Mouse (Mus musculus) forebrain, embryonic 14.5 days (tissue): ENCODE data around the gene Sec23a. TPM values are rescaled to one million over a fixed set of nuclear protein-coding genes. Genes with fewer than 3 reads are reported as not detected.
A peak's percentile ranks its signal among the peaks of the same experiment; 100 is the strongest.

Experiments used
- ATAC-seq: fragments of 200-750 bp; cut with Nextera tagmentation; 2 replicates; pipeline ENCODE4 v1.8.0; 2017; ENCODE audit warnings: mild to moderate bottlenecking, moderate library complexity
- DNase-seq: peaks from one replicate; pipeline ENCODE4 v3.0.0-alpha.2; 2015; ENCODE audit warnings: low spot score
- H3K27ac ChIP-seq: fragments of 300-500 bp; sonication (generic); 2 replicates; pipeline ENCODE4 v1.5.1; 2014; ENCODE audit warnings: low read depth, mild to moderate bottlenecking, control low read depth, low read length, moderate library complexity
- H3K27me3 ChIP-seq: fragments of 300-500 bp; sonication (generic); replicated peaks from 2 replicates; pipeline ENCODE4 v1.6.1; 2014; ENCODE audit warnings: low read length, control low read depth, mixed read lengths; ENCODE audit not compliant: control insufficient read depth, insufficient read depth
- H3K36me3 ChIP-seq: fragments of 300-500 bp; sonication (generic); 2 replicates; pipeline ENCODE4 v1.6.1; 2014; ENCODE audit warnings: low read length, control low read depth; ENCODE audit not compliant: control insufficient read depth, insufficient read depth
- H3K4me1 ChIP-seq: fragments of 300-500 bp; sonication (generic); 2 replicates; pipeline ENCODE4 v1.6.1; 2014; ENCODE audit warnings: antibody characterized with exemption, low read length, control low read depth; ENCODE audit not compliant: control insufficient read depth, insufficient read depth
- H3K4me2 ChIP-seq: fragments of 300-500 bp; sonication (generic); 2 replicates; pipeline ENCODE4 v1.6.1; 2014; ENCODE audit warnings: mild to moderate bottlenecking, control low read depth, low read length
- H3K4me3 ChIP-seq: fragments of 300-500 bp; sonication (generic); 2 replicates; pipeline ENCODE4 v1.5.1; 2014; ENCODE audit warnings: low read depth, low read length, control low read depth
- H3K9ac ChIP-seq: fragments of 300-500 bp; sonication (generic); 2 replicates; pipeline ENCODE4 v1.6.1; 2014; ENCODE audit warnings: mild to moderate bottlenecking, low read length, control low read depth, moderate library complexity
- H3K9me3 ChIP-seq: fragments of 300-500 bp; sonication (generic); replicated peaks from 2 replicates; pipeline ENCODE4 v1.6.1; 2016; ENCODE audit warnings: low read length, control low read depth, mixed read lengths; ENCODE audit not compliant: control insufficient read depth
- WGBS: fragments of 180-500 bp; shearing (Covaris S2); extraction: QIAGEN DNeasy Blood & Tissue Kit; methylation state at CpG from one replicate; pipeline ENCODE4 v1.1.7; 2014; 5-methylcytosine and 5-hydroxymethylcytosine counted together
- polyA plus RNA-seq: library from polyadenylated mRNA; unstranded; fragments of >200 nt; fragmentation: Nextera tagmentation; extraction: Ambion mirVana; gene quantifications from 2 replicates; pipeline ENCODE4 v1.2.1, GENCODE M21; 2014

Gene Sec23a
- polyA plus RNA-seq, 1 experiment from 2014 or later, result 109 TPM

DNA sequence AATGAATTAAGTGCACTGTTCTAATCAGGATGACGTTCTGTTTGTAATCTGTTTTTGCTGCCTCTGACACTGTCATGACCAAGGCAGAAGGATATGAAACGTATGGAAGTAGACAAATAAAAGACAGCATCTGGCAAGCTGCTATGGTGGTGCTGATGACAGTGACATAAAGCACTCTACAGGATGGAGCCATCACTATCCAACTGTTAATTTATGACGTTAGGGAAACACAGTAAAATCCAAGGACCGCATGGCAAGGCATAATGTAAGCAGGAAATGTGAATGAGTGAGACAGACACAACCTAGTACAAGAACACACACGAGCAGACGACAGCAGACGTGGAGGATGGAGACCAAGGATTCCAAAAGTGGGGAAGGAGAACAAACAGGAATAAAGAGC, 55.2 kb downstream of the Sec23a start:
- Histone ChIP-seq H3K4me1 (no peaks in the 10 kb centered on the region), H3K4me3 (no peak overlapping the region), H3K4me2 (no peak overlapping the region), H3K36me3 (peaks cover 10% of the 10 kb centered on the region; the same call in 1 of the 2 replicates), H3K27ac (no peak overlapping the region), H3K9ac (no peak overlapping the region), H3K27me3 (no peaks in the 10 kb centered on the region), H3K9me3 (no peaks in the 10 kb centered on the region)
- ATAC-seq, result no peak
- DNase-seq, result no peak
- WGBS, result 87% methylated on average over 7 of the region's 7 CpGs

DNA sequence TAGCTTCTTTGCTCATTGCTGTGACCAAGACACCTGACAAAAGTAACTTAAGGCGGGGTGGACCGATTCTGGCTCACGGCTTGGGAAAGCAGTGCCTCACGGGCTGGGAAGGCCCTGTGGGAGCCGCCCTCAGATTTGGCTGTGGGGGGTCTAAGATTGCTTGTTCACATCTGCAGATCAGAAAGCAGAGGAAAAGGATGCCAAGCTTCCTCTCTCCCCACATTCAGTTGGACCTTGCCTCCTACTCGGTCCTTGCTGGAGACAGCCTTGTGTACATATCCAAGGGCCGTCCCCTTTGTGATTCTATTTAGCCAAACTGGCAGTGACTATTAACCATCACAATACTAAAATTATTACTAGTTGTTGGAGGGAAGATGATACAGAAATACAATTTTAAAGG, 55.7 kb downstream of the Sec23a start:
- no peaks in the 10 kb centered on the region for H3K27me3 ChIP-seq
- H3K27ac ChIP-seq, result no peak overlapping the region
- no peak overlapping the region for H3K9ac ChIP-seq
- H3K4me3 ChIP-seq, result no peak overlapping the region
- peaks cover 10% of the 10 kb centered on the region; the same call in 1 of the 2 replicates for H3K36me3 ChIP-seq
- no peaks in the 10 kb centered on the region for H3K9me3 ChIP-seq
- WGBS, result 82% methylated on average over 7 of the region's 7 CpGs
- ATAC-seq (no peak), DNase-seq (no peak)
- H3K4me2 ChIP-seq, result no peak overlapping the region
- no peaks in the 10 kb centered on the region for H3K4me1 ChIP-seq

DNA sequence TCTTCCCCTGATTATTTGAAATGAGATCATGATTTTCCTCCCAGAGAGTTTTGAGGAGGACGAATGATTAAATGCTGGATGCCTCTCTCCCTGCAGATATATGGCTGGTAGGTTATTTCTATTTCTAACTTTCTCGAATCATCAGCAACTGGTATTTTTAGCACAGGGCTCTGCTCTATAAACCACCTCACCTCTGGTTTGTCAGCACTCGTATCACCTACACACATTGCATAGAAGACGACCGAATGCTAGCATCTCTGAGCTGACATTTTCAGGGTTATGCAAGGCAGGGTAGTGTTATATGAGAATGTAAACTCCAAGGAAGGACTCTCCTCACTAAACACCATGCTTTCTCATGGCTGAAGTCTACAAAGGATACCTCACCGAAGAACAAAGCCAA, 63.9 kb downstream of the Sec23a start:
- Histone ChIP-seq H3K36me3 (no peaks in the 10 kb centered on the region), H3K4me1 (no peaks in the 10 kb centered on the region), H3K4me2 (no peak overlapping the region), H3K27ac (no peak overlapping the region), H3K9ac (no peak overlapping the region), H3K4me3 (no peak overlapping the region), H3K27me3 (no peaks in the 10 kb centered on the region), H3K9me3 (no peaks in the 10 kb centered on the region)
- WGBS, result 93% methylated on average over 6 of the region's 6 CpGs
- no peak for DNase-seq
- ATAC-seq, result no peak

DNA sequence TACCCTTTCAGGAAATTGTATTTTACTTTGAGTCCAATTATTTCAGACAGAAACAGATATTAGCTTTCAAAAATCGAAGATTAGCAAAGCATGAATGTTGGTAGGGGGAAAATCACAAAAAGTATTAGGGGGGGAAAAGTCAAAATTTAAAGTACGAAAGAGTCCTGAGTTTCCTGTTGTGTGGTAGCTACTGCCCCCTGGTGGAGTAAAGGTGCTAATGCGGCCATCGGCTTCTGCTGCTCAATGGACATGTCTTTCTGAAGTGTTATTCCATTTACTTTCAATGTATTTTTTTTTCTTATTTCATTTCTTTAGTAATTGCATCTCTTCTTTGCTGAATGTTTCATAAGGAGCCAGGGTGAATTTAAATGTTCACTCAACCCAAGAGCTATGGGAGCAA, 64.6 kb downstream of the Sec23a start:
- ATAC-seq, result no peak
- H3K9me3 ChIP-seq, result no peaks in the 10 kb centered on the region
- peak; percentile 67 for DNase-seq
- no peaks in the 10 kb centered on the region for H3K4me1 ChIP-seq
- no peak overlapping the region for H3K4me2 ChIP-seq
- H3K4me3 ChIP-seq, result no peak overlapping the region
- no peak overlapping the region for H3K9ac ChIP-seq
- 27% methylated on average over 4 of the region's 4 CpGs for WGBS
- no peaks in the 10 kb centered on the region for H3K27me3 ChIP-seq
- H3K27ac ChIP-seq, result no peak overlapping the region
- no peaks in the 10 kb centered on the region for H3K36me3 ChIP-seq

DNA sequence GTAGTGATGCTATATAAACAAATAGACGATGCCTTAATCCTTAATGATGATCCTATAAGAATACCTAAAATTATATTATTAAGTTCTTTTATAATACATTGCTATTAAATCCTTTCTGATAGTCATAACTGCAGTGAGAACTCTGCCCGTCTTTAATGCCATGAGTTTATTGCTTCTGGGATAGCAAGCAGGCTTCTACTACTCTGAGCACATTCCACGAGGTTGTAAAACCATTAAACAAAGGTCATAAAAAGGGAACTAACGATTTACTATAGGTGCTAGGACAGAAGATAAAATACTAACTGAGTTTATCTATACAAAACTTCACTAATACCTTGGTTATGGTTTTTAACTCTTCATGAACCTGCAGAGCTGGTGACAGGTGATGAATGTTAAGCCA, 69.3 kb downstream of the Sec23a start:
- Histone ChIP-seq H3K4me2 (no peak overlapping the region), H3K4me3 (no peak overlapping the region), H3K27ac (no peak overlapping the region), H3K9me3 (no peaks in the 10 kb centered on the region), H3K4me1 (no peaks in the 10 kb centered on the region), H3K9ac (no peak overlapping the region), H3K36me3 (no peaks in the 10 kb centered on the region), H3K27me3 (no peaks in the 10 kb centered on the region)
- 89% methylated on average over 4 of the region's 4 CpGs for WGBS
- DNase-seq (no peak), ATAC-seq (no peak)

DNA sequence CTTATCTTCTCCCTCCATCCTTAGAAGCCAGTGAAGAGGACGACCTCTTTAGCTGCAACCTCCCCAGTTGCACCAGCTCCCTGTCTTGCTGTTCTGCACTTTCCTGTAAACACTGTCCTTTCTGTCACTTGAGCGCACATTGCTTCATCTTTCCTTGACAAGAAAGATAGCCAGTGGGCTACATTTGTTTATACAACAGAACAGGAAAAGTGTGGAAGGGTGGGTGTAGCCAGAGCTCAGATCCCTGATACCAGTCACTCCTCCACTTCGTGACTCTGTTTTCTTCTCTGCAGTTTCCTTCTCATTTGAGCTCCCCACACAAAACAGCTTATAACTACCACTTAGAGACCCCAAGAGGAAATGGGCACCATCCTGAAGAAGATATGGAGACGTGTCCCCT, 77.2 kb downstream of the Sec23a start:
- DNase-seq, result no peak
- no peak overlapping the region for H3K4me2 ChIP-seq
- no peak overlapping the region for H3K9ac ChIP-seq
- H3K36me3 ChIP-seq, result no peaks in the 10 kb centered on the region
- no peaks in the 10 kb centered on the region for H3K4me1 ChIP-seq
- 79% methylated on average over 4 of the region's 4 CpGs for WGBS
- H3K9me3 ChIP-seq, result no peaks in the 10 kb centered on the region
- no peaks in the 10 kb centered on the region for H3K27me3 ChIP-seq
- no peak overlapping the region for H3K4me3 ChIP-seq
- ATAC-seq, result no peak
- H3K27ac ChIP-seq, result no peak overlapping the region

DNA sequence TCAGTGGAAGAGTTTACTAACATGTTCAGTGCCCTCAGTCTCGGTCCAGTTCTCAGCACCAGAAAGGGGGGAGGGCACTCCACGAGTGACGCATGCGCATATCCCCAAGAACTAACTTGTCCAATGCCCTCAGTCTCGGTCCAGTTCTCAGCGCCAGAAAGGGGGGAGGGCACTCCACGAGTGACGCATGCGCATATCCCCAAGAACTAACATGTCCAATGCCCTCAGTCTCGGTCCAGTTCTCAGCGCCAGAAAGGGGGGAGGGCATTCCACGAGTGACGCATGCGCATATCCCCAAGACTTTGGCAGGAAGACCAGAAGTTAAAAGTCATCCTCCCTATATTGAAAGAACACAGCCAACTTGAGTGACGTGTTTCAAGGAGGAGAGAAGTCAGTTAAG, 86.8 kb downstream of the Sec23a start:
- no peak for ATAC-seq
- Histone ChIP-seq H3K27me3 (no peaks in the 10 kb centered on the region), H3K36me3 (no peaks in the 10 kb centered on the region), H3K27ac (no peak overlapping the region), H3K9ac (no peak overlapping the region), H3K4me3 (no peak overlapping the region), H3K4me2 (no peak overlapping the region), H3K9me3 (no peaks in the 10 kb centered on the region), H3K4me1 (no peaks in the 10 kb centered on the region)
- DNase-seq, result no peak
- WGBS, result 95% methylated on average over 15 of the region's 15 CpGs

DNA sequence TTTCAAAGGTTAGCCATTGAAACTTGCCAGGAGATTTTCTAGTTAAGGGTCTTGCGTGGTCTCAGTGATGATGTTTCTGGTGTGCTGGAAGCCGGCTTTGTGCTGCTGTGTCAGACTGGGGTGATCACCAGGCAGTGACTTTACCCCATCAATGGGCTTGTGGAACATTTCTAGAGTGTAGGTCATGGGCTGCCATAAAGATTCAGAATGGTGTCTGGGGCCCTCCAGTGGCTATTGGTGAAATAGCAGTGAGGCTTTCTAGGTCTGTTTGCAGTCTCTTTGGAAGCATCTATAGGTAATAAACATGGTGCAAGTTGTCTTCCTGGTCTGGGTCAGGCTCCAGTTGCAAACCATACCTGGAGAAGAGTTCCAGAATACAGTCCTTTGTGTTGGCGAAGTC, 87.8 kb downstream of the Sec23a start:
- Histone ChIP-seq H3K27ac (no peak overlapping the region), H3K4me3 (no peak overlapping the region), H3K4me2 (no peak overlapping the region), H3K9me3 (no peaks in the 10 kb centered on the region), H3K4me1 (no peaks in the 10 kb centered on the region), H3K9ac (no peak overlapping the region), H3K27me3 (no peaks in the 10 kb centered on the region), H3K36me3 (no peaks in the 10 kb centered on the region)
- DNase-seq (peak; percentile 68), ATAC-seq (peak; percentile 44; the same call in 1 of the 2 replicates)
- WGBS, result 66% methylated on average over 3 of the region's 3 CpGs

DNA sequence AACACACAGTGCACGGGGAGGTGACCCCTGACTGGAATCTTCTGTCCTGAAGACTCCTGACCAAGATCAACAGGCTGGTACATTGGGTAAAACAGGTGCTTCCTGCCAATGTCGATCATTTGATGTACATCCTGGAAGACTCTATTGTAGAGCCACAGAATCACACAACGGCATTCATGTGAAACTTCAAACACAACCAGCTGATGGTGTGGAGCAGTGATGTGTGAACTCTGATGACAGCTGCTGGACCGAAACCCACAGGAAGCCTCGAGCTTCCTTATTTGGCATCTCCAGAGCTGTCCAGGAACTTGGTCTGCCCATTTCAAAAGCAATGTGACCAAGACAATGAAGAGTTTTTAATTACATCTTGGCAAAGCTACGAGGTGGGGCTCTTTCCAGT, 91.0 kb downstream of the Sec23a start:
- Histone ChIP-seq H3K27me3 (no peaks in the 10 kb centered on the region), H3K36me3 (no peaks in the 10 kb centered on the region), H3K4me1 (no peaks in the 10 kb centered on the region), H3K9ac (no peak overlapping the region), H3K4me3 (no peak overlapping the region), H3K27ac (no peak overlapping the region), H3K4me2 (no peak overlapping the region), H3K9me3 (no peaks in the 10 kb centered on the region)
- 81% methylated on average over 6 of the region's 6 CpGs for WGBS
- ATAC-seq, result no peak
- DNase-seq, result peak; percentile 3
